Mouse (Mus musculus) liver (tissue): ENCODE measurements around the gene Rere.
A peak's percentile ranks its signal among the peaks of the same experiment; 100 is the strongest.

ENCODE experiments used
- DNase-seq: peaks from one replicate; pipeline ENCODE4 v3.0.0-alpha.2; 2020; ENCODE audit warnings: mixed read lengths

The Rere gene

DNA sequence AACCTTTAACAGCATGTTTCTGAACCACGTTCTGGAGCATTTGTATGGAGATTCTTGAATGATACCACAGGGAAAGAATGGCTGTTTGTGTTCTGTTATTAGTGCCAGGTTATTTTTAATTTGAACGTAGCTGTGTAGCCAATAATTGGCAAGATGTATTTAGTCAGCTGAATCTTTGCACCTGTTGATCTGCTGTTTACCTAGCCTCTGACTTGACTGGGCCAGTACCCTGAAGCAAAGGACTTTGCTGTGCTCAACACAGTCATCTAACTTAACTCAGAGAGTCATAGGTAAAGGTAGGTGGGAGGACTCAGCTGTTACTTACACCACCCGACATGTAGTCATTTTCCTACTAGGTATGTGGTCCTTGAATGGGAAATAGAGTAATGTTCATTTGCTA is 278.1 kb downstream of the Rere start:
- DNase-seq, result no peak

- DNase-seq, result no peak
Observed at GRCm38 (mm10) chr4:150563281-150563680, 281.8 kb downstream of the Rere start.

DNA sequence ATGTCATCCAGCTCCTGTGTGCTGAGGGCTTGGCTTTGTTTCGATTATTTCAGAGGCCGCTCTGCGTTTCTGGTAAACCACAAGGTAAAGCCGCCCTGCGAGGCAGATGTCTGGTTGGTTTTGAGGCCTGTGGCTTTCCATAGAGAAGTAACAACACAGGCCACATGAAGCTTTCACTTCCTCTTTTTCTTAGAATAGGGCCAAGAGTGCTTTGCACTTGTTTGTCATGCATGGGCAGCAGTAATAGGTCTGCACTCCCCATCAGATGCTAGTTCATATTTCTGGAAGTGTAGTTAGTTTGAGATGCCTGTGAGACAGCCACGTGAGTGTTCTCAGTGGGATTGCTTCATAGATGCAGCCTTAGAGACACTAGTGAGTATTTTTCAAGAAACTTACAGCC is 284.7 kb downstream of the Rere start:
- DNase-seq, result peak; percentile 48

GRCm38 (mm10) chr4:150568318-150569134 is 287.1 kb downstream of the Rere start:
- DNase-seq, result no peak

DNA sequence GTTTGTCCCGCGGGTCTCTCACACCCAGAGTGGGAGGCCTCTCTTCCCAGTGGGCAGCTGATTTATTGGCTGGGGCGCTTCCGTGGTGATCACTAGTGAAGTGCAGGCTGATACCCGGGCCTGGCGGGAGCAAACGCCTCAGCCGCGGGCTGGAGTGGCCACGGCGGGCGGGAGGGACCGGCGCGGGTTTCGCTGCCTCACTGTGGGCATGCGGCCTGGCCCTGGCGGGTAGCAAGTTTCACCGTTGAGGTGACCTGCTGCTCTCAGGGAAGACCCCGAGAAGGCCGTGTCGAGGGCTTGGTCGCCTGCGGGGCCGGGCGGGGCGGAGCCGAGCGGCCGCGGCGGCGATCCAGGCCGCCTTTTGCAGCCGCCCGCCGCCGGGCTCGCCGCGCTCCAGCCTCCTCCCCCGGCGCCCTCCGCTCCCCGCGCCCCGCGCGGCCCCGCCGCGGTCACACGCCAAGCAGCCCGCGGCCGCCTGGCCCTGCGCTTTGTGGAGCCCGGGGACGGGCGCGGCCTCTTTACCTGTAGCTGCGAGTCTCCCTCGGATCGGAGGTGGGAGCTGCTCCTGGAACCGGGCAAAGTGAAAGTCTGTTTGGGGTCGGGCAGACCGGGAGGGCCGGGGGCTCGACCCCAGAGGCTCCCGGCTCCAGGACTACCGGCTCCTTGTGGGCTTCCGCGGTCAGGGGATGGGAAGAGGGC is 287.8 kb downstream of the Rere start:
- peak; percentile 79 for DNase-seq

GRCm38 (mm10) chr4:150569834-150570571 is 288.6 kb downstream of the Rere start:
- DNase-seq, result peak; percentile 64

- DNase-seq, result no peak
Observed at GRCm38 (mm10) chr4:150570793-150571192, 289.3 kb downstream of the Rere start.

DNA sequence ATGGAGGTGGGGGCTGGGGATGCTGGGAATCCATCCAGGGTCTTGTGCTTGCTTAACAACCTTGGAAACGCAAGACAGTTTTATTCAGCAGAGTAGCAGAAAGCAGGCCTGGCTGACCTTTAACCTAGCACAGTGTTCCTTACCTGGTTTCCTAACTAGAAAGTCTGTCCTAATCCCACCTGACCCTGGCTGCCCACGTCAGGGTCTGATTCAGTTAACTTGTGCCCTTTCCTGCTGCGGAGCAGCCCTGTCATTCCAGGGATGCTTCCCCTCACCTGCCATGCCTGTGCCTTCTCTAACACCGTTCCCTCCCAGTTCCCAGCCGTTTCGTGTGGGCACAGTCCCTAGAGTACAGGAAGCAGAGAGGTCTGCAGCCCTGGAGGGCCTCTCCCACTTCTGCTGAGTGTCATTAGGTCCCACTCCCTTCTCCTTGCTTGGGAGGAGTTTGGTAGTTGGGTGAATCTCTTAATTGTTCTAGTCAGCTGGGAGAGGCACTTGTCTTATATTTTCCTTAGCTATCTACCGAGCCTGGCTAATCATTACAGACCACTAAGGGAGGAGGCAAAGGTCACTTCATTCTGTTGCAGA is 290.8 kb downstream of the Rere start:
- DNase-seq, result no peak

DNA sequence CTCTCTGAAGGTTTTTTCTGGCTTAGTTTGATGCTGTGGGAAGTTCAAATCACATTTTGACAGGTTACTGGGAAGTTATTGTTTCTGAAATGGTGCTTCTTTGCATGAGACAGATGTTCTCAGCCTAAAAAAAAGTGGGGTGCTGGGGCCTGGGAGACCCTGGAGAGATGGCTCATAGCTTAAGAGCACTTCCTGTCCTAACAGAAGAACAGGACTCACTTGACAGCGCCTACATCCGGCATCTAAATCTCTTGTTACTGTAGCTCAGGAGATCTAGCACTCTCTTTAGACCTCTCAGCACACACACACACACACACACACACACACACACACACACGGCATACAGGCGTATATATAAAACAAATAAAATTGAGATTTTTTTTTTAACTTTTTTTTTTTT is 291.5 kb downstream of the Rere start:
- no peak for DNase-seq

DNA sequence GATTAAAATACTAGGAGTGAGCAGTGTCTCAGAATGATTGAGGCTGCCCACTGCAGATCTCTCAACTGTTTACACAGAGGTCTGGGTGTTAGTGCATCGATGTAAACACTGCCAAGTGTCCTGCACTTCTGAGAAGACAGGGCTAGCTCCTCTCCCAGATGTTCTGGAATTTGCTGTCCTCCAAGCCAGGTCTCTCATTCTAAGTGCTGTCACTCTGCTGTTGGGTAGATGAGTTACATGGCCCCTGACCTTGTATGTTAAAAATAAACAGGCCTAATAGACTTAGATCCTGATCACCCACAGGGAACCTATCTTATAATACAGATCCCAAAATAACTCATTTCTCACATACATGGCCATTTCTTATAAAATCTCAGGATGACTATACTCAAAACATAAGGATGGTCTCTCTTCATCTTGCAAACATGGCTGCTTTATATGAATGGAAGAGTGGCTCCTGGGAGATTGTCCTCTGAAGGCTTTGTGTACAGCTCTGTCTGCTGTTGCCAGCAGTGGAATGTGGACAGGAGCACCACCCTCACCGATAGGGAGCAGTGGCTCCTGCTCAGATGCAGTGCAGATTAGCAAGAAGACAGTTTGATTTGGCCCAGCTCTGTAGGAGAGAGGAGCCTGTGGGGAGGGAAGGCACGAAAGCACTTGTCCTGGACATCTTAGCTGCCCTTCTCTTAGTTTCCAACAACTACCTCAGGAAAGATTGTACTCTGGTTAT is 294.1 kb downstream of the Rere start:
- no peak for DNase-seq

DNA sequence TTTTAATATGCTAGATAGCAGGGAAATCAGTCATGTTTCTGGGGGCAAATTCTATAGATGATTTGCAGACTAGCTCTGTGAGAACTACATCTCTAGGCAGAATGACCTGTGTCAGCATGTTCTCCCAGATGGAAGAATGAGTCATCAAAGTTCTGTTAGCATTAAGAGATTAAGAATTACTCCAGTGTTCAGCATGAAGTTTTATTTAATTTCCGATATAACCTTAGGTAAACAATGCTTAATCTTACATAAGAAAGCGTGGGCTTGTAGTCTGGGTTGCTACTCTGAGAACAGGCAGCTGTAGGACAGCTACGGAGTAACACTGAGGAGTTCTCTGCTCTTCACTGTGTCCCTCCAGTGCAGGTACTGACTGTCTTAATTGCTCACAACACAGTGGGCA is 294.9 kb downstream of the Rere start:
- no peak for DNase-seq

GRCm38 (mm10) chr4:150578021-150578420 is 296.6 kb downstream of the Rere start:
- no peak for DNase-seq

- no peak for DNase-seq
Observed at GRCm38 (mm10) chr4:150581931-150582723, 300.7 kb downstream of the Rere start.

DNA sequence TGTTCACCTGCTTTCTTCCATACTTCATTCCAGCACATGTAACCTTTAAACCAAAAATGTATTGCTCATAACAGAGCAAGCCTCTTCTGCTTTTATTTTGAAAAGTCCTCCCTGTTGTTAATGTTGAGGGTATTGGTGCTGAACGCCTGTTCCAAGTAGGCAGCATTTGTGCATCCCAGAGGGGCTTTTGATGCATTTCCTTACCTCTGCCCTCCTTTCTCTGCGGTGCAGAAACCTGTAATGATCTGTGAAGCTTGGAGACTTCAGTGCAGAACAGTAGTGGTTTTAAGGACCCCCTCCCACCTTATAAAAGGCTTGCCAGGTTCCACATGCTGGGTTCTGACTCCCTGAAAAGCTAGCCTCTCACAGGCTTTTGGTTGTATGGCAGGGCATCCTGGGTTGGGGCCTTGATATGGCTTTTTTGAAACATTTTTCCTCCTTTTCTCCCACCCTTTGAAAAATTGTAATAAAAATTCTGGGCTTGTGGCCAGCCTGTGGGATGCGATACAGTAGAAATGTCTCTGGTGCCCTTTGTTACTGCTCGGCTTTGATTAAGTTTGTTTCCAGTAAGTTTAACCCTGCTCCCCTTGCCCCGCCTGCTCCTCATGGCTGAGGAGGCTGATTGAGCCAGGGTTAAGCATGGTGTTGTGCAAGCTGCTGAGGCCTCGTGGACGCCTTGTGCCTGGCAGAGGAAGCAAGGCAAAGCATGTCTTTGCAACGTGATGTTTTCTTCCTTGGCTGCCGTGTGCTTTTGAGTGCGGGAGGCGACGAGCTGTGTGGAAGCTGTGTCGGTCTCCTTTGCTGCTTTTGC is 301.7 kb downstream of the Rere start:
- peak; percentile 47 for DNase-seq

GRCm38 (mm10) chr4:150583777-150584135 is 302.3 kb downstream of the Rere start:
- DNase-seq, result no peak

- DNase-seq, result peak; percentile 51
Observed at GRCm38 (mm10) chr4:150585800-150586199, 304.4 kb downstream of the Rere start.

- DNase-seq, result no peak
Observed at GRCm38 (mm10) chr4:150586275-150586674, 304.8 kb downstream of the Rere start.

GRCm38 (mm10) chr4:150587597-150588299 is 306.3 kb downstream of the Rere start:
- no peak for DNase-seq

DNA sequence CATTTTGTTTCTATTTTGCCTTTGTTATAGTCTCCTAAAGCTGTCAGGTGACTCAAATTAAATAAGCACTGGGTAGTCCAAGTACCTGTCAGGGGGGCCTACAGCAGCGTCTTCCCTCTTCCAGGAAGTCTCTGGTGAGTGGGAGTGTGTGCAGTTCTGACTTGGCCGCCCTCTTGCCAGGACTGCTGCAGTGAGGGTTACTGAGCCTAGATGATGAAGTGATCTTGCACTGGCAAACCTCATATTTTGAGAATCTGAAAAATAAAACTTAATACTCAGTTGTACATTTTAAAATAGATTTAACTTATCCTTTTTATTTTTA is 306.8 kb downstream of the Rere start:
- no peak for DNase-seq

- DNase-seq, result no peak
Observed at GRCm38 (mm10) chr4:150590621-150591282, 309.3 kb downstream of the Rere start.
